Mouse (Mus musculus) forebrain, postnatal 0 days (tissue): ENCODE measurements around the gene Igdcc3. TPM values are rescaled to one million over a fixed set of nuclear protein-coding genes. Genes with fewer than 3 reads are reported as not detected.

Source experiments
- ATAC-seq: fragments of 200-750 bp; cut with Nextera tagmentation; 2 replicates; pipeline ENCODE4 v1.8.0; 2017; ENCODE audit warnings: mild to moderate bottlenecking, moderate library complexity
- DNase-seq: peaks from one replicate; pipeline ENCODE4 v3.0.0-alpha.2; 2015
- H3K27ac ChIP-seq: fragments of 300-500 bp; sonication (generic); 2 replicates; pipeline ENCODE4 v1.5.1; 2014; ENCODE audit warnings: low read depth, mild to moderate bottlenecking, antibody characterized with exemption, low read length, moderate library complexity, mixed read lengths
- H3K27me3 ChIP-seq: fragments of 300-500 bp; sonication (generic); 2 replicates; pipeline ENCODE4 v1.6.1; 2014; ENCODE audit warnings: mild to moderate bottlenecking, low read length, mixed read lengths; ENCODE audit not compliant: insufficient read depth
- H3K36me3 ChIP-seq: fragments of 300-500 bp; sonication (generic); 2 replicates; pipeline ENCODE4 v1.6.1; 2014; ENCODE audit warnings: mild to moderate bottlenecking, moderate library complexity; ENCODE audit not compliant: insufficient read depth
- H3K4me1 ChIP-seq: fragments of 300-500 bp; sonication (generic); 2 replicates; pipeline ENCODE4 v1.6.1; 2014; ENCODE audit warnings: antibody characterized with exemption; ENCODE audit not compliant: insufficient read depth
- H3K4me2 ChIP-seq: fragments of 300-500 bp; sonication (generic); 2 replicates; pipeline ENCODE4 v1.6.1; 2014; ENCODE audit warnings: low read depth, mild to moderate bottlenecking, moderate library complexity
- H3K4me3 ChIP-seq: fragments of 300-500 bp; sonication (generic); 2 replicates; pipeline ENCODE4 v1.5.1; 2014; ENCODE audit warnings: low read depth, low read length, mixed read lengths
- H3K9ac ChIP-seq: fragments of 300-500 bp; sonication (generic); 2 replicates; pipeline ENCODE4 v1.6.1; 2014; ENCODE audit warnings: mild to moderate bottlenecking
- H3K9me3 ChIP-seq: fragments of 300-500 bp; sonication (generic); 2 replicates; pipeline ENCODE4 v1.6.1; 2016; ENCODE audit warnings: low read length
- CTCF ChIP-seq: sonication (generic); IDR thresholded peaks from 2 replicates; pipeline ENCODE4 v1.5.1; 2016; ENCODE audit warnings: antibody characterized with exemption, control low read depth, low read depth
- WGBS: fragments of 180-500 bp; shearing (Covaris S2); extraction: QIAGEN DNeasy Blood & Tissue Kit; methylation state at CpG from one replicate; pipeline ENCODE4 v1.1.7; 2014; 5-methylcytosine and 5-hydroxymethylcytosine counted together
- polyA plus RNA-seq: library from polyadenylated mRNA; unstranded; fragments of >200 nt; fragmentation: Nextera tagmentation; extraction: Ambion mirVana; gene quantifications from 2 replicates; pipeline ENCODE4 v1.2.1, GENCODE M21; 2015
- total RNA-seq: library from RNA; depleted of rRNA; stranded (reverse); fragments of >200 nt; gene quantifications from 2 replicates; pipeline ENCODE4 v1.2.3, GENCODE M21; 2014

Igdcc3 gene
- total and polyA plus RNA-seq, 2 experiments from 2014 or later, result 3.0 to 4.2 TPM

- TF ChIP-seq CTCF, result no peak
- H3K9me3 ChIP-seq, result no peaks in the 10 kb centered on the region
- peaks cover 4% of the 10 kb centered on the region for H3K36me3 ChIP-seq
- no peak overlapping the region for H3K4me2 ChIP-seq
- peak overlapping the region; percentile 75 for H3K27ac ChIP-seq
- no peaks in the 10 kb centered on the region for H3K27me3 ChIP-seq
- peak; percentile 67 for ATAC-seq
- peak; percentile 35 for DNase-seq
- H3K9ac ChIP-seq, result no peak overlapping the region
- H3K4me1 ChIP-seq, result peaks cover 4% of the 10 kb centered on the region; the same call in 1 of the 2 replicates
- H3K4me3 ChIP-seq, result no peak overlapping the region
- WGBS, result 9% methylated on average over 5 of the region's 5 CpGs
Observed at GRCm38 (mm10) chr9:65153331-65153711, 12.3 kb downstream of the Igdcc3 start.

DNA sequence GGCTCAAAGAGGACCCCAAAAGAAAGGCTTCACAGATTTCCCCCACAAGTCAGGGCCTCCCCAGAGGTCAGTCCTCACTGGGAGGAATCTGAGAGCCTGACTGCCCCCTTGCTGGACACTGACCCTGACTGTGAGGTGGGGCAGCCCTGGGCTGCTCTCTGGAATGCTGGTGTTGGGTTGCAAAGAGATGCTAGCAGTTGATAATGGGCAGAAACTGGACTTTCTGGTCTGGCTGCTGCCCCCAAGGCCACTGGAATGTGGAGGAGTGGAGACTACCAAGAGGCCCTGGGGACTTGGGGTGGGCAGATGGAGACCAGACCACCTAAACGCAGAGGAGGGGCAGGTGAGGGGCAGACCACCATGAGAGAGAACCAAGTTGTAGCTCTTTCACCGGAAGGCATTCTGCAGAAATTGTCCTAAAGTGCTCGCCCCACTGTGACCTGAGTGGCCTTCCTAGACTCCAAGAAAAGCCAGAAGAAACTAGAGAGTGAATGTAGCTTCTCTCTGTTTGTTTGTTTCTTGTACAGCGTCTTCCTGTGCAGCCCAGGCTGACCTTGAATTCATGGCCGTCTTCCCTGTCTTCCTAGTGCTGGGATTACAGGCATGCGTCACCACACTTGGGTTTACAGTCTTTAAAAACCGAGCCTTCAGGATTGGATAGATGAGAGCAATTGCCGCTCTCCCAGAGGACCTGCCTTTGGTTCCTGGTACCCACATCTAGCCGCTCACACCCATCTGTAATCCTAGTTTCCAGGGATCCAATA lies 13.9 kb downstream of the Igdcc3 start:
- WGBS, result 77% methylated on average over 9 of the region's 9 CpGs
- no peak for TF ChIP-seq CTCF

DNA sequence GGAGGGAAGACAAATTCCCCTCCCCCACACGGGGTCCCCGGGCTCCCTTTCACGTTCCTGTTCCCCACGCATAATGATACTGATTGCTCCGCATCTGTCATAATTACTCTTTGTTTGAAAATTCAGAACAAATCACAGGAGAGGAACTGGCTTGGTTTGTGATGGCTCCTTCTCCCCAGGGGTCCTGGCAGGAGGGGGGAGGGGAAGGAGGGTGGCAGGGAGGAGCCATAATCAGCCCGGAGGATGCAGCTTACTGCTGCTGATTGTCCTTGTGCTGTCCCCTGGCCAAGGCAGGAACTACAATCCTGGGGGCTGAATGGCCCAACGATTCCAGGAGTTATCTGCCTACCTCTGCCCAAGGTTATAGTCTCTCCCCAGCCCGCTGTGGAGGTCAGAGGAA lies 15.6 kb downstream of the Igdcc3 start:
- ATAC-seq, result peak; percentile 9; the same call in 1 of the 2 replicates
- H3K9ac ChIP-seq, result no peak overlapping the region
- no peak for DNase-seq

More for the DNA sequence above, 13.9 kb downstream of the Igdcc3 start:
- Histone ChIP-seq H3K4me3 (no peak overlapping the region), H3K27me3 (no peaks in the 10 kb centered on the region), H3K9ac (no peak overlapping the region), H3K27ac (no peak overlapping the region), H3K36me3 (peaks cover 4% of the 10 kb centered on the region; the same call in 1 of the 2 replicates), H3K9me3 (no peaks in the 10 kb centered on the region), H3K4me2 (no peak overlapping the region), H3K4me1 (peaks cover 4% of the 10 kb centered on the region; the same call in 1 of the 2 replicates)
- ATAC-seq, result no peak
- no peak for DNase-seq

DNA sequence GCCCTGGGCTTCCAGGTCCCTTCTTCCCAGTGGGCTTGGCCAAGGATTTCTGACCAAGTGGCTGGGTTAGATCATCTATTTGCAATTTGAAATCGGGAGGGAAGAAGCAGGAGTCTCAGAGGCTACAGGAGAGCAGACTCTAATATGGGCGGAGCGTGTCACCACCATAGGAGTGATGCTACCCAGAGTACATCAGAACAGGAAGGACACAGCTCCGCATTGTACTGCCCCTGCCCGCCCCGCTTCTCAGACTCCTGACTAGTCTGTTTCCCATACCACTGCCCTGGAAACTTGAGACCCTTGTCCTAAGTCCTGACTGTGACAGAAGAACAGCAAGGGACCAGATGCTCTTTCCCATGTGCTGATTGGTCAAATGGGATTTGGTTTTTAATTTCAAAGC lies 16.6 kb downstream of the Igdcc3 start:
- Histone ChIP-seq H3K9me3 (no peaks in the 10 kb centered on the region), H3K27ac (no peak overlapping the region), H3K9ac (no peak overlapping the region), H3K27me3 (no peaks in the 10 kb centered on the region), H3K4me2 (no peak overlapping the region), H3K4me1 (peaks cover 11% of the 10 kb centered on the region; the same call in 1 of the 2 replicates), H3K4me3 (no peak overlapping the region), H3K36me3 (no peaks in the 10 kb centered on the region; the same call in 1 of the 2 replicates)
- WGBS, result 75% methylated on average over 6 of the region's 6 CpGs
- no peak for TF ChIP-seq CTCF
- DNase-seq (no peak), ATAC-seq (no peak)

More for the DNA sequence above, 15.6 kb downstream of the Igdcc3 start:
- Histone ChIP-seq H3K36me3 (no peaks in the 10 kb centered on the region; the same call in 1 of the 2 replicates), H3K9me3 (no peaks in the 10 kb centered on the region), H3K4me1 (peaks cover 4% of the 10 kb centered on the region; the same call in 1 of the 2 replicates), H3K4me2 (0 out of 2 replicates have a peak overlapping the region, but pooled peaks have one; percentile 4), H3K27me3 (no peaks in the 10 kb centered on the region), H3K4me3 (no peak overlapping the region), H3K27ac (no peak overlapping the region)
- WGBS, result 11% methylated on average over 8 of the region's 8 CpGs
- TF ChIP-seq CTCF, result no peak

DNA sequence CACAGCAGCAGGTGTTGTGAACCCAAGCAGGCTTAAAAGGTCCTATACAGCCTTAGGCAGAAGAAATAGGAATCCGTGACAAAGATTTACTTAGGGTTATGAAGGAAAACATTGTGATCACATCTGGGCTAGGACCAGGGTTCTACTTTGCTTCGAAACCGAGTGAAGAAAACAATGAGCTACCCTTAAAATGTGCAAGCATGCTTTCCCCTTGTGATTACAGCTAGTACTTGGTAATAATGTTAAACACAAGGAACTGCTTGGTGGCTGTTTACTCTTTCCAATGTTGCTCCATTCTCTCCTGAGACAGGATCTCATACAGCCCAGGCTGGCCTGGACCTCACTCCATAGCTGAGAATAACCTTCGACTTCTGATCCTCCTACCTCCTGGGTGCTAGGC lies 20.2 kb downstream of the Igdcc3 start:
- Histone ChIP-seq H3K4me3 (no peak overlapping the region), H3K4me1 (peaks cover 9% of the 10 kb centered on the region), H3K27ac (no peak overlapping the region), H3K9me3 (no peaks in the 10 kb centered on the region), H3K36me3 (no peaks in the 10 kb centered on the region), H3K9ac (no peak overlapping the region), H3K27me3 (no peaks in the 10 kb centered on the region), H3K4me2 (no peak overlapping the region)
- 34% methylated on average over 4 of the region's 4 CpGs for WGBS
- no peak for TF ChIP-seq CTCF
- ATAC-seq, result no peak
- no peak for DNase-seq

- no peak overlapping the region; the same call in 1 of the 2 replicates for H3K4me3 ChIP-seq
- no peak for TF ChIP-seq CTCF
- peaks cover 9% of the 10 kb centered on the region for H3K4me1 ChIP-seq
- whole genome bisulfite sequencing, result 27% methylated on average over 8 of the region's 8 CpGs
- ATAC-seq (no peak), DNase-seq (no peak)
- H3K4me2 ChIP-seq, result peak overlapping the region; percentile 86; the same call in 1 of the 2 replicates
- no peaks in the 10 kb centered on the region for H3K9me3 ChIP-seq
- H3K36me3 ChIP-seq, result no peaks in the 10 kb centered on the region
- H3K9ac ChIP-seq, result no peak overlapping the region
- H3K27ac ChIP-seq, result no peak overlapping the region
- H3K27me3 ChIP-seq, result no peaks in the 10 kb centered on the region
Observed at GRCm38 (mm10) chr9:65161881-65162280, 20.9 kb downstream of the Igdcc3 start.
